Mouse (Mus musculus) intestine, embryonic 16.5 days (tissue): ENCODE data around the gene Spns3. TPM values are rescaled to one million over a fixed set of nuclear protein-coding genes. Genes with fewer than 3 reads are reported as not detected.
A peak's percentile ranks its signal among the peaks of the same experiment; 100 is the strongest.

Source experiments
- ATAC-seq: fragments of 200-750 bp; cut with Nextera tagmentation; 2 replicates; pipeline ENCODE4 v1.8.0; 2017; ENCODE audit warnings: moderate TSS enrichment, moderate library complexity
- H3K27ac ChIP-seq: fragments of 300-500 bp; sonication (generic); 2 replicates; pipeline ENCODE4 v1.5.1; 2014; ENCODE audit warnings: mild to moderate bottlenecking, low read length
- H3K27me3 ChIP-seq: fragments of 300-500 bp; sonication (generic); replicated peaks from 2 replicates; pipeline ENCODE4 v1.6.1; 2014; ENCODE audit warnings: low read length, control low read depth, mixed read lengths; ENCODE audit not compliant: control insufficient read depth, insufficient read depth
- H3K36me3 ChIP-seq: fragments of 300-500 bp; sonication (generic); 2 replicates; pipeline ENCODE4 v1.6.1; 2014; ENCODE audit warnings: low read length, control low read depth; ENCODE audit not compliant: control insufficient read depth, insufficient read depth
- H3K4me1 ChIP-seq: fragments of 300-500 bp; sonication (generic); 2 replicates; pipeline ENCODE4 v1.6.1; 2014; ENCODE audit warnings: low read length, control low read depth, mixed read lengths; ENCODE audit not compliant: control insufficient read depth, insufficient read depth
- H3K4me2 ChIP-seq: fragments of 300-500 bp; sonication (generic); 2 replicates; pipeline ENCODE4 v1.6.1; 2014; ENCODE audit warnings: low read depth, low read length, control low read depth
- H3K4me3 ChIP-seq: fragments of 300-500 bp; sonication (generic); 2 replicates; pipeline ENCODE4 v1.5.1; 2014; ENCODE audit warnings: mild to moderate bottlenecking, low read length
- H3K9ac ChIP-seq: fragments of 300-500 bp; sonication (generic); 2 replicates; pipeline ENCODE4 v1.6.1; 2014; ENCODE audit warnings: low read depth, low read length
- H3K9me3 ChIP-seq: fragments of 300-500 bp; sonication (generic); 2 replicates; pipeline ENCODE4 v1.6.1; 2016; ENCODE audit warnings: low read length, control low read depth; ENCODE audit not compliant: control insufficient read depth
- WGBS: fragments of 180-500 bp; shearing (Covaris S2); extraction: QIAGEN DNeasy Blood & Tissue Kit; methylation state at CpG from one replicate; pipeline ENCODE4 v1.1.7; 2014; 5-methylcytosine and 5-hydroxymethylcytosine counted together
- polyA plus RNA-seq: library from polyadenylated mRNA; unstranded; fragments of >200 nt; fragmentation: Nextera tagmentation; extraction: Ambion mirVana; gene quantifications from 2 replicates; pipeline ENCODE4 v1.2.1, GENCODE M21; 2015

Gene Spns3
- polyA plus RNA-seq, 1 experiment from 2014 or later, result 3.2 TPM

DNA sequence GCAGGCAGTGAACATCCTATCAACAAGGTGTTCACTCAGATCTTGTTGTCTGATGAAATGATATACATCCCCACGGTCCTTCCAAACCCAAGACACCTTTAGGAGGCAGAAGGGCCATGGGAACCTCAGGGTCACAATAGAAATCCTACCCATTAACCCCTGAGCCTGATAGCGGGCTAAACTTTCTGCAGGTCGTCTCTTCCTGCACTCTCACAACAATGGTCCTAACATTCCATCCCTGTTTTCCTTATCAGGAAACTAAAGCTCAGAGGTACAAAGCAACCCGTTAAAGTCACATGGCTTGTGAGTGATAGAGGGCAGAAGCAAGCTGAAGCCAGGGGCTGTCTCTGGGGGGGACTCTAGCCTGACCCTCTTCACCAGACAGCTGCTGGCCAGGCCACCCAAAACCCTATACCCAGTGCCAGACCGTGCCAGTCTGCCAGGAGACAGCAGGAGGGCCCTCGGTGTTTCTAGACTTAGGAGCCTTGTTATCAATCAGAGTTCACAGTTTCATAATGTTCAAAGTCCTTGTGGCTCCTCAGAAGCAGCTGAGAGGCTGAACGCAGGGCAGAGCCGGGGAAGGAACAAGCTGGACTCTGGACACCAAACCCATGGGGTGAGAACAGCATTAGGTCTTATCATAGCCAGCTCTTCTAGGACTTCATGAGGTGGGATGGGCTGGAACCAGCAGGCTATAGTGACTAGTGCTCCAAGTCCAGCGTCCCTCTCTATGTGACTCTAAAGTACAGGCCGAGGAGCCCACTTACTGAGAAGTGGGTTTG is 46.1 kb downstream of the Spns3 start:
- ATAC-seq, result peak; percentile 94
- no peak overlapping the region for H3K4me3 ChIP-seq
- H3K27ac ChIP-seq, result peak overlapping the region; percentile 93
- H3K9me3 ChIP-seq, result no peaks in the 10 kb centered on the region
- H3K36me3 ChIP-seq, result no peaks in the 10 kb centered on the region
- H3K9ac ChIP-seq, result no peak overlapping the region; the same call in 1 of the 2 replicates
- H3K4me1 ChIP-seq, result peaks cover 31% of the 10 kb centered on the region
- no peaks in the 10 kb centered on the region for H3K27me3 ChIP-seq
- WGBS, result 45% methylated on average over 10 of the region's 10 CpGs
- no peak overlapping the region for H3K4me2 ChIP-seq

DNA sequence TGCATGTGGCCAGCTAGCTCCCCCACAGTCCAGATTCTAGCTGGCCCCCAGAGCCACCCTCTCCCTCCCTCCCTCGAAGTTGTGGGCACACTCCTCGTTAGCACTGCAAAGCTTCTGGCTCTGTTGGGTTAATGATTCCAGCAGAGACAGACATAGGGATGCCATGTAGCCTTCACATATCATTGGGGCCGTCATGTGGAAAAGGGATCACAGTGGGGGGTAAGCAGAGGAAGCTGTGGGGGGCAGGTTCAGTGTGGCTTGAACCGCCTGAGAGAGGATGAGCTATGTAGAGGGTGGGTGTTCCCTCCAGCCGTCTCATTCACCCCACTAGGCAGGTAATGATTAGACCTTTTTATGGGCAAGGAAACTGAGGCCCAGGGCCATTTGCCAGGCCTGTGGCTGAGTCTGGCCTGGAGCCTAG is 46.8 kb downstream of the Spns3 start:
- WGBS, result 26% methylated on average over 5 of the region's 5 CpGs
- ATAC-seq, result no peak
- H3K4me3 ChIP-seq, result no peak overlapping the region
- peak overlapping the region; percentile 43 for H3K9ac ChIP-seq
- no peaks in the 10 kb centered on the region for H3K36me3 ChIP-seq
- H3K4me1 ChIP-seq, result peaks cover 31% of the 10 kb centered on the region
- no peaks in the 10 kb centered on the region for H3K27me3 ChIP-seq
- H3K9me3 ChIP-seq, result no peaks in the 10 kb centered on the region
- no peak overlapping the region for H3K4me2 ChIP-seq
- peak overlapping the region; percentile 93 for H3K27ac ChIP-seq

DNA sequence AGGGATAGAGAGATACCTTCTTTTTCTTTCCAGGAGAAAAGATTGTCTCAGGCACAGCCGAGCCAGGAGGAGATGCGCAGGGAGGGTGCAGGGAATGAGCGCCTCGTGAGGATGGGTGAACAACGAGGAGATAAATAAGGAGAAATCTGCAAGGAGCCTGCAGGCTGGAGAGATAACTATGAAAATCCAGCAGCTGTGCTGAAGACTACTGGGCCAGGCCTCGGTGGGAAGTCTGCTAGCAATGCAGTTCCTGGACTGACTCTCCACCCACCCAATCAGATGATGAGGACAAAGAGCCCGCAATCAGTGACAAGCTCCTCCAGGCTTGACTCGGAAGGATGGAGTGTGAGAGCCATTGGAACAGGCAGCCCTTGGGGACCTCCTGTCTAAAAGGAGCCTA is 48.1 kb downstream of the Spns3 start:
- ATAC-seq, result no peak
- Histone ChIP-seq H3K27me3 (no peaks in the 10 kb centered on the region), H3K27ac (peak overlapping the region; percentile 78)

DNA sequence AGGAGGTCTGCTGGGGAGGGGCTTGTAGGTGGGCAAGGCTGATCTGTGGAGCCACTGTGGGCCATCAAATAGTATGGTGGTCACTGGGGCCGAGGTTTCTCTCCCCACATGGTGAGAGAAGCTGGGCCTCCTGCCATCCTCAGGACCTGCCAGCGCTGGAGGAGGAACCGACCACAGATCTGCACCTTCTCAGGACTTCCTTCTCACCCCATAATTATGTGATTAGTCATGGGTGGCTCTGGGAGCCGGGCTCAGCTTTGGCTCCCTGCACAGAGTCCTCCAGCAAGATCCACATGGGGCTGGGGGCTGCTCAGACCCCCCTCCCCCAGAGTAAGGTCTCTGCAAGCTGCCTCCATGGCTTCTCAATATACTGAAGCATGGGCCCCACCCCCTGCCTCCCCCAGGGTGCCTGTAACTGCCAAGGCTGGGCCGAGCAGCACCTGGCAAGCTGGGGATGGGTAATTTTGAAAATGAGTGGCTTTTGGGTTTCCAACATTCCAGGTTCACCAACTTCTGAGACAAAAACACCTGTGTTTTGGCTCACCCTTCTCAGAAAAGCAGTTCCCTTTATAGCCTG is 48.8 kb downstream of the Spns3 start:
- H3K9ac ChIP-seq, result peak overlapping the region; percentile 50
- H3K4me2 ChIP-seq, result peak overlapping the region; percentile 19; the same call in 1 of the 2 replicates
- H3K9me3 ChIP-seq, result no peaks in the 10 kb centered on the region
- peaks cover 31% of the 10 kb centered on the region for H3K4me1 ChIP-seq
- WGBS, result 33% methylated on average over 5 of the region's 5 CpGs
- H3K4me3 ChIP-seq, result peak overlapping the region; percentile 19; the same call in 1 of the 2 replicates
- H3K36me3 ChIP-seq, result no peaks in the 10 kb centered on the region
- ATAC-seq, result no peak
- no peaks in the 10 kb centered on the region for H3K27me3 ChIP-seq
- H3K27ac ChIP-seq, result peak overlapping the region; percentile 78

More for the DNA sequence above, 48.1 kb downstream of the Spns3 start:
- Histone ChIP-seq H3K4me3 (0 out of 2 replicates have a peak overlapping the region, but pooled peaks have one; percentile 19), H3K4me2 (0 out of 2 replicates have a peak overlapping the region, but pooled peaks have one; percentile 19), H3K9me3 (no peaks in the 10 kb centered on the region), H3K4me1 (peaks cover 31% of the 10 kb centered on the region), H3K9ac (peak overlapping the region; percentile 50), H3K36me3 (no peaks in the 10 kb centered on the region)
- WGBS, result 33% methylated on average over 8 of the region's 8 CpGs

DNA sequence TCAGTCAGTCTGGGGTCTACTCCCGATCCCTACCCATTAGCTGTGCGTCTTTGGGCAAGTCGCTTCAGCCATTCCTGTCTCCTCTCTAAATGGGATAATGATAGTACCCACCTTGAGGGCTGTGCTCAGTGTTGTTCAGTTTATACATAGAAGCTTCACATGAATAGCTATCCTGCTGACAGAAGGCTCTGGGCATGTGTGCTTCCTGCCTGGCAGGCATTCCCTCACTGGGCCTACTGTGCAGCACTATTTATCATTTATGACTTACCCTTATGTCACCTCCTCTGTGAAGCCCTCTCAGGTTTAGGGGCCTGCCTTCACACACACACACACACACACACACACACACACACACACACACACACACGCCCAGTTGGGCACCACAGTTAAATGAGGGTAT is 50.2 kb downstream of the Spns3 start:
- ATAC-seq, result no peak
- Histone ChIP-seq H3K27ac (no peak overlapping the region), H3K4me1 (peaks cover 30% of the 10 kb centered on the region), H3K4me3 (no peak overlapping the region), H3K36me3 (no peaks in the 10 kb centered on the region), H3K27me3 (no peaks in the 10 kb centered on the region), H3K9ac (no peak overlapping the region), H3K9me3 (no peaks in the 10 kb centered on the region), H3K4me2 (no peak overlapping the region)
- 91% methylated on average over 4 of the region's 4 CpGs for WGBS

DNA sequence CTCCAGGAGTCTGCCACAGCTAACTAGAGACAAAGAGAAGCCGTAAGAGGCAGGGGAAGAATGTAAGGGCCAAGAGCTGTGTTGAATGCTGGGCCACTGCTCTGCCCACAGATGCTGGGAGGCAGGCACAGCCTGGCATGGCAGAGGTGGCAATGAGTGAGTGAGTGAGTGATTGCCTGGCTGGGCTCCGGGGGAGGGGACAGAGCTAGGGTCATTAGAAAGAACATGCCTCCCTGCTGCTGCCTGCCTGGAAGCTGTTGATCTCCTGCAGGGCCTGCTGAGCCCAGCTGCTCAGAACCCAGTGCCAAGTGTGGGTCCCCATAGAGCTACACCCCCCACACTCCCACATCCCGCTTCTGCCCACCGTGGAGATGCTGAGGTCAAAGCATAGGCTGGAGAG is 52.9 kb downstream of the Spns3 start:
- ATAC-seq, result no peak
- peak overlapping the region; percentile 14 for H3K27ac ChIP-seq
- H3K36me3 ChIP-seq, result no peaks in the 10 kb centered on the region
- H3K27me3 ChIP-seq, result no peaks in the 10 kb centered on the region
- peak overlapping the region; percentile 26 for H3K9ac ChIP-seq
- 29% methylated on average over 4 of the region's 4 CpGs for WGBS
- no peak overlapping the region for H3K4me3 ChIP-seq
- H3K9me3 ChIP-seq, result no peaks in the 10 kb centered on the region
- peaks cover 18% of the 10 kb centered on the region for H3K4me1 ChIP-seq
- H3K4me2 ChIP-seq, result no peak overlapping the region

DNA sequence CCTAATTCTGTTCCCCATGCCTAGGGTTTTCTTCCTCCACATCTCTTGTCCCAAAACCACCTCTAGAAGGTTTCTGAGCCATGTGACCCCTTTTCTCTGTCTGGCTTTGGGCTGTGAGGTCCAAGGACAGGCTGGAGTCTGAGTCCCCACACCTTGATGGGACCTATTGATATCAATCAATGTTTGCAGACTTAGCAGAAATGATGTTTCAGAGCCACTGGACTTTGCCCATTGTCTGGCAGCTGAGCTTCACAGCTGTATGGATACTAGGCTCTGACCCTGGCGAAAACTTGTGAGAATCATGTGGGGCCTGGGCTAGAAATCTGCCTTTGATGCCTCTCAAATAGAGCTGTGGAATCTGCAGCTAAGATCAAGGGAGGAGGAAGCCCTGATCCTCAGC is 53.5 kb downstream of the Spns3 start:
- Histone ChIP-seq H3K27me3 (no peaks in the 10 kb centered on the region), H3K27ac (peak overlapping the region; percentile 14), H3K4me1 (peaks cover 12% of the 10 kb centered on the region), H3K4me3 (no peak overlapping the region), H3K4me2 (no peak overlapping the region), H3K36me3 (no peaks in the 10 kb centered on the region), H3K9ac (peak overlapping the region; percentile 26; the same call in 1 of the 2 replicates), H3K9me3 (no peaks in the 10 kb centered on the region)
- peak; percentile 68 for ATAC-seq
- WGBS, result 54% methylated on average over 1 of the region's 1 CpGs

DNA sequence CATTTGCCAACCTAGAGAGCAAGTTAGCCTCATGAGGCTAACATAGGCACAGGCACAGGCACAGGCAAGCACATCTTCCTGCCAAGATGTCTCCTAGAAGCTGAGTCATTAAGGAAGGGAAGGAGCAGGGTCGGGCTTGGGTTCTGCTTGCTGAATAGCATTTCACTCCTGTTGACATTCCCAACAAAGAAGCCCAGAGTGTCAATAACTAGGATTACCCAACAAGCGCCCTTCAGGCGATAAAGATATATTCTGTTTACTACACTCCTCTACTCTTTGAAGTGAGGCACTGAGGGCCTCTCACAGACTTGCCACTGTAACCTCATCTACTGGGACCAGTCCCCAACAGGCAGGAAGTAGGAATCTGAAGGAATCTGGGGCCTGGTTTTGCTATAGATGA is 54.2 kb downstream of the Spns3 start:
- no peaks in the 10 kb centered on the region for H3K27me3 ChIP-seq
- no peaks in the 10 kb centered on the region for H3K36me3 ChIP-seq
- H3K9me3 ChIP-seq, result no peaks in the 10 kb centered on the region
- no peak overlapping the region for H3K4me2 ChIP-seq
- H3K27ac ChIP-seq, result peak overlapping the region; percentile 14; the same call in 1 of the 2 replicates
- WGBS, result 39% methylated on average over 3 of the region's 3 CpGs
- H3K4me3 ChIP-seq, result no peak overlapping the region
- 0 out of 2 replicates have a peak overlapping the region, but pooled peaks have one; percentile 18 for H3K9ac ChIP-seq
- H3K4me1 ChIP-seq, result peaks cover 6% of the 10 kb centered on the region; the same call in 1 of the 2 replicates
- ATAC-seq, result 0 out of 2 replicates have a peak, but pooled peaks have one; percentile 19
